Mouse (Mus musculus): ENCODE measurements at regions not wholly inside any gene's neighbourhood (a gene's known extent, or its start where the extent isn't known, plus 50 kb on each side); places are given as distances from the start of the nearest gene placed in this dataset.

DNA sequence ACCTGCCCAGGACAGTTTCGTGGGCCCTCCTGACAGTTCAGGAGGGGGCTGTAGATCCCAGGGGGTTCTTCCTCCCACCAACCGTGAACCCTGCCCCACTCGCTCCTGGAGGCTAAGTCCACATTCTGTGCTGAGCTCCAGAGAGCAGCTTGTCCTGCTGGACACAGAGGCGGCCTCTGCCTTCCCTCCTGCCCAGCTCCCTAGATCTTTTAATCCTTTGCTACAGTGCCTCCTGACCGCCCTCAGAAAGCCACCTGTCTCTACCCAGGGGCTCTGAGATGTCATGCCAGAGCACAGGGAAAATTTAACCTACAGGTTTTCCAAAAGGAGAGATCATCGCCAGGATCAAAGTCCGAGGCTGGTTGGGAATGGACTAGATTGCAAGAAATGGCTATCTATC is 84.7 kb upstream of the Zfp703 start:
- no peak overlapping the region for H3K9ac ChIP-seq (ENCODE audit: low read depth, low read length)
- H3K9me3 ChIP-seq (ENCODE audit: control insufficient read depth, low read length) = no peaks in the 10 kb centered on the region
- H3K4me3 ChIP-seq (ENCODE audit: low read length) = no peak overlapping the region
- H3K36me3 ChIP-seq (ENCODE audit: control insufficient read depth, insufficient read depth, low read length) = no peaks in the 10 kb centered on the region
- H3K4me2 ChIP-seq (replicated peaks; ENCODE audit: low read depth, low read length) = no peak overlapping the region
- peaks cover 13% of the 10 kb centered on the region for H3K4me1 ChIP-seq (ENCODE audit: control insufficient read depth, insufficient read depth, low read length)
- H3K27me3 ChIP-seq (ENCODE audit: control insufficient read depth, insufficient read depth, low read length) = no peaks in the 10 kb centered on the region; the same call in 1 of the 2 replicates
- no peak overlapping the region for H3K27ac ChIP-seq (ENCODE audit: low read depth, low read length)
- no peak for ATAC-seq (ENCODE audit: low FRiP score, low TSS enrichment)
- WGBS = 70% methylated on average over 7 of the region's 7 CpGs

DNA sequence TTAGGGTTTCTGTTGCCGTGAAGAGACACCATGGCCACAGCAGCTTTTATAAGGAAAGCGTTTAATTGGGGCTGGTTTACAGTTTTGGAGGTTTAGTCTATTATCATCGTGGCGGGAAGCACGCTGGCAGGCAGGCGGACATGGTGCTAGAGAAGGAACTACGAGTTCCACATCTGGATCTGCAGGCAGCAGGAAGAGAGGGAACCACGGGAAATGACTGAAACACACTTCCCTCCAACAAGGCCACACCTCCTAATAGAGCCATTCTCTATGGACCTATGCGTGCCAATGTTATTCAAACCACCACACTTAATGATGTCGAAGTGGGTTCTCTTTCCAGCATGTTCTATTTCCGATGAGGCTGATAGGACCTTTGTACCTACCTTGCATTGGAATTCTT is 81.3 kb upstream of the Zfp703 start:
- H3K4me2 ChIP-seq (replicated peaks; ENCODE audit: low read depth, low read length) = no peak overlapping the region
- H3K36me3 ChIP-seq (ENCODE audit: control insufficient read depth, insufficient read depth, low read length) = no peaks in the 10 kb centered on the region
- 87% methylated on average over 11 of the region's 11 CpGs for WGBS
- no peaks in the 10 kb centered on the region for H3K9me3 ChIP-seq (ENCODE audit: control insufficient read depth, low read length)
- no peaks in the 10 kb centered on the region; the same call in 1 of the 2 replicates for H3K27me3 ChIP-seq (ENCODE audit: control insufficient read depth, insufficient read depth, low read length)
- no peak for ATAC-seq (ENCODE audit: low FRiP score, low TSS enrichment)
- no peak overlapping the region for H3K9ac ChIP-seq (ENCODE audit: low read depth, low read length)
- H3K4me3 ChIP-seq (ENCODE audit: low read length) = no peak overlapping the region
- no peak overlapping the region for H3K27ac ChIP-seq (ENCODE audit: low read depth, low read length)
- H3K4me1 ChIP-seq (ENCODE audit: control insufficient read depth, insufficient read depth, low read length) = no peaks in the 10 kb centered on the region

DNA sequence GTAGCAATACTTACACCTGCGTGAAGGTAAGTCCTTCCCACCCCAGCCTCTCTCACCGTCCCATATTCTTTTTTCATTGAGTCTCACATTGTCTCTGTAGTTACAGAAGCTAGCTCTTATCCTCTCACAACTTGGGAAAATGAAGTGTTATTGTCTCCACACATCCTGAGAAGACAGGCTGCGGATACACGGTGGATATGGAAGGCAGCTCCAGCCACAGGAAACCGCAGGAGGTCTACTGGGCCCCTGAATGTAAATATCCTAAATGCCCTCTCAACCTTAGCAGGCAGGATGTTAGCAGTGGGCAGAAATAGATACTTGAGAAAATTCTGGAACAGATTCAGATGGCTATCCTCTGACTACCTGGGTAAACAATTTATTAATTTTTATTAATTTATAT is 73.8 kb upstream of the Zfp703 start:
- Histone ChIP-seq H3K9me3 (ENCODE audit: control insufficient read depth, low read length) (no peaks in the 10 kb centered on the region), H3K4me2 (replicated peaks; ENCODE audit: low read depth, low read length) (no peak overlapping the region), H3K27me3 (ENCODE audit: control insufficient read depth, insufficient read depth, low read length) (no peaks in the 10 kb centered on the region), H3K9ac (ENCODE audit: low read depth, low read length) (no peak overlapping the region), H3K36me3 (ENCODE audit: control insufficient read depth, insufficient read depth, low read length) (no peaks in the 10 kb centered on the region), H3K27ac (ENCODE audit: low read depth, low read length) (no peak overlapping the region), H3K4me3 (ENCODE audit: low read length) (no peak overlapping the region), H3K4me1 (ENCODE audit: control insufficient read depth, insufficient read depth, low read length) (0 out of 2 replicates have a peak, but pooled peaks cover 7% of the 10 kb centered on the region)
- ATAC-seq (ENCODE audit: low FRiP score, low TSS enrichment) = no peak
- 67% methylated on average over 5 of the region's 5 CpGs for WGBS

DNA sequence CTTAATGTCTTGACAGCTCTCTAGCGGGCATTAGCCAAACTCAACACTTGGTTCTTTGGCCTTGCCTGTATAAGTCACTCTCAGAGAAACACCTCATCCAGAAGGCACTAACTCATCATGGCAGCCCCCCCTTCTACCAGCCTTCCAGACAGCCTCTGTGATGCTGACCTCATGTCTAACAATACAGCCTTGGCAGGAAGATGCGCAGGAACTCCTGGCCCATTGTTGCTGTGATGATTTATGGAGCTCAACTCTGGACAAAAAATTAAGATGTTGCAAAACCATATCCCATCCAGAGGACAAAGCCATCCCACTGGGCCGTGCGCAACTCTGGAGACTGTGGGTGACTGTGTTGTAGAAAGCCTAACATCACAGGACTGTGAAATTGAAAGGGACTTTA is 70.9 kb upstream of the Zfp703 start:
- Histone ChIP-seq H3K4me2 (replicated peaks; ENCODE audit: low read depth, low read length) (no peak overlapping the region), H3K9ac (ENCODE audit: low read depth, low read length) (no peak overlapping the region), H3K9me3 (ENCODE audit: control insufficient read depth, low read length) (no peaks in the 10 kb centered on the region), H3K36me3 (ENCODE audit: control insufficient read depth, insufficient read depth, low read length) (no peaks in the 10 kb centered on the region), H3K27ac (ENCODE audit: low read depth, low read length) (no peak overlapping the region), H3K27me3 (ENCODE audit: control insufficient read depth, insufficient read depth, low read length) (no peaks in the 10 kb centered on the region), H3K4me1 (ENCODE audit: control insufficient read depth, insufficient read depth, low read length) (0 out of 2 replicates have a peak, but pooled peaks cover 7% of the 10 kb centered on the region), H3K4me3 (ENCODE audit: low read length) (no peak overlapping the region)
- 74% methylated on average over 4 of the region's 4 CpGs for WGBS
- ATAC-seq (ENCODE audit: low FRiP score, low TSS enrichment) = no peak

GRCm38 (mm10) chr8:26907347-26908170 is 69.6 kb upstream of the Zfp703 start:
- WGBS = 69% methylated on average over 8 of the region's 8 CpGs
- Histone ChIP-seq H3K9me3 (ENCODE audit: control insufficient read depth, low read length) (no peaks in the 10 kb centered on the region), H3K4me3 (ENCODE audit: low read length) (no peak overlapping the region), H3K4me2 (replicated peaks; ENCODE audit: low read depth, low read length) (no peak overlapping the region), H3K27me3 (ENCODE audit: control insufficient read depth, insufficient read depth, low read length) (no peaks in the 10 kb centered on the region), H3K36me3 (ENCODE audit: control insufficient read depth, insufficient read depth, low read length) (no peaks in the 10 kb centered on the region), H3K27ac (ENCODE audit: low read depth, low read length) (no peak overlapping the region), H3K4me1 (ENCODE audit: control insufficient read depth, insufficient read depth, low read length) (0 out of 2 replicates have a peak, but pooled peaks cover 7% of the 10 kb centered on the region), H3K9ac (ENCODE audit: low read depth, low read length) (no peak overlapping the region)
- no peak for ATAC-seq (ENCODE audit: low FRiP score, low TSS enrichment)

DNA sequence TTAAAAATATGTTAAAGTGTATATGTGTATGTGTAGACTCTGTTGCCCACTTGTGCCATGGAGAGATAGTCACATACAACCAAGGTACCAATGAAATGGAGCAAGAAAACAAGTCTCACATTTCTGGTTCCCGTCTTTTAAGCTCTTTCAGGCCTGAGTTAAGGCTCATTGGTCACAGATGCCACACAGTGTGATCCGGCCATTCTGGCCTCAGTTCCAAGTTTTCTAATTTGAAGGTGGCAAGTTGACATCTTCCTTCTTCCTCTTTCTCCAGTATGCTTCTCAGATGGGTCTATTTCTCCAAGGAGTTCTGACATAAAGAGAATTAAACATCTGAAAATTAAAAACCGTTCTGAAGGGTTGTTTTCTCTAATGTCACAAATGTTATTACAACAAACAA is 66.9 kb upstream of the Zfp703 start:
- Histone ChIP-seq H3K4me3 (ENCODE audit: low read length) (no peak overlapping the region), H3K36me3 (ENCODE audit: control insufficient read depth, insufficient read depth, low read length) (no peaks in the 10 kb centered on the region), H3K9ac (ENCODE audit: low read depth, low read length) (no peak overlapping the region), H3K4me1 (ENCODE audit: control insufficient read depth, insufficient read depth, low read length) (peaks cover 16% of the 10 kb centered on the region; the same call in 1 of the 2 replicates), H3K27me3 (ENCODE audit: control insufficient read depth, insufficient read depth, low read length) (no peaks in the 10 kb centered on the region), H3K4me2 (replicated peaks; ENCODE audit: low read depth, low read length) (no peak overlapping the region), H3K9me3 (ENCODE audit: control insufficient read depth, low read length) (no peaks in the 10 kb centered on the region), H3K27ac (ENCODE audit: low read depth, low read length) (no peak overlapping the region)
- ATAC-seq (ENCODE audit: low FRiP score, low TSS enrichment) = no peak
- 50% methylated on average over 3 of the region's 3 CpGs for WGBS

DNA sequence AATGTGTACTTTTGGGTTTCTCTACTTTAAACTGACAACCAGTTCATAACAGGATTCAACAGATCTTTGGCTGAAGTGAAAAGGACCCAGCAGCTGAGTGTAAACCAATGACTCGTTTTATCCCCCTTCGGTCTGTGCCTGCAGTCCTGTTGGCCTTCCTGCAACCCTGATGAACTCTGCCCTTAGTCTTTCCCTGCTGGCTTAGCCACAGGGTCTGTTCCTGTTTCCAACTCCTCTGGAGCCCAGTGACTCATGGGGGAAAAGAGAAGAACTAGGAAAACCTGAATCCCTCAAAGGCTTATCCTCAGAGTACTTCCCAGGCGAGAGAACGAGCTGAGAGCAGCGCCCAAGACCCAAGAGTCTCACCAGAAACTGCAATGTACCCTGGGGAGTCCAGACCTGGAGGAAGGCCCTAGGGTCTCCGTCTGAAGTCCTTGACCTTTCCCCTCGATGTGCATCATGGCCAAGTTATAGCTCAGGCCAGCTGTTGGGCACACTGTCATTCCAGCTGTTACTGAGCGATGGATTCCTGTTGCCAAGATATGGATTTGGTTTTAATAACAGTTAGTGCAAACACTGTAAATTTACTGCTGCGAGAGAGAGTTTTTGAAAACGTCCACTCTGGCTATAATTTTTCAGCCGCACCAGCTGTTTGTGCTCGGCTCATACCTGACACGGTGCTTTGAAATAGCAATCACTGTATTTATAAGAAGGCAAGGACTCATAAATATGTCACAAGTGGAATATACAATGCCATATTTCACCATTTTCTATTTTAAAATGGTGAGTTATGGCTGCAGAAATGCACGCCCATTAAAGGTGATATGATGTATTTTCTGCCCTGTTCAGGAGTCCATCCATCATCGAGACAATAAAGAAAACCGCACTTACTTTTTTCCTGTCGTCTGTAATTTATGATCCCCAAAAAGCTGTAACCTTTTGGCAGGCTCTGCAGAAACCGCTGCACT is 63.3 kb upstream of the Zfp703 start:
- Histone ChIP-seq H3K27me3 (ENCODE audit: control insufficient read depth, insufficient read depth, low read length) (no peaks in the 10 kb centered on the region), H3K9me3 (ENCODE audit: control insufficient read depth, low read length) (no peaks in the 10 kb centered on the region), H3K9ac (ENCODE audit: low read depth, low read length) (no peak overlapping the region), H3K4me3 (ENCODE audit: low read length) (no peak overlapping the region), H3K4me1 (ENCODE audit: control insufficient read depth, insufficient read depth, low read length) (peaks cover 9% of the 10 kb centered on the region; the same call in 1 of the 2 replicates), H3K4me2 (replicated peaks; ENCODE audit: low read depth, low read length) (no peak overlapping the region), H3K27ac (ENCODE audit: low read depth, low read length) (peak overlapping the region; percentile 7; the same call in 1 of the 2 replicates), H3K36me3 (ENCODE audit: control insufficient read depth, insufficient read depth, low read length) (no peaks in the 10 kb centered on the region)
- WGBS = 42% methylated on average over 18 of the region's 18 CpGs
- peak; percentile 67 for ATAC-seq (ENCODE audit: low FRiP score, low TSS enrichment)

GRCm38 (mm10) chr8:26915731-26916130 is 61.4 kb upstream of the Zfp703 start:
- ATAC-seq (ENCODE audit: low FRiP score, low TSS enrichment) = no peak
- no peaks in the 10 kb centered on the region for H3K27me3 ChIP-seq (ENCODE audit: control insufficient read depth, insufficient read depth, low read length)
- 86% methylated on average over 8 of the region's 8 CpGs for WGBS

More at GRCm38 (mm10) chr8:26915731-26916130, 61.4 kb upstream of the Zfp703 start:
- Histone ChIP-seq H3K4me2 (replicated peaks; ENCODE audit: low read depth, low read length) (no peak overlapping the region), H3K27ac (ENCODE audit: low read depth, low read length) (no peak overlapping the region), H3K36me3 (ENCODE audit: control insufficient read depth, insufficient read depth, low read length) (no peaks in the 10 kb centered on the region), H3K9me3 (ENCODE audit: control insufficient read depth, low read length) (no peaks in the 10 kb centered on the region), H3K4me1 (ENCODE audit: control insufficient read depth, insufficient read depth, low read length) (peaks cover 9% of the 10 kb centered on the region; the same call in 1 of the 2 replicates), H3K4me3 (ENCODE audit: low read length) (no peak overlapping the region), H3K9ac (ENCODE audit: low read depth, low read length) (no peak overlapping the region)
